Mouse (Mus musculus) heart, postnatal 14 days (tissue): ENCODE measurements around the gene Brpf3. TPM values are rescaled to one million over a fixed set of nuclear protein-coding genes. Genes with fewer than 3 reads are reported as not detected.
"Not testable (repeated sequence)": the region's sequence is repeated elsewhere in the genome, so short reads cannot be mapped to it uniquely, and the experiment has no call there.

Experiments used
- DNase-seq, 2 experiments: peaks; one replicate each; pipeline ENCODE4 v3.0.0; 2021 to 2022
- intact Hi-C: fragments of 180-260 bp; cut with DNase I; formaldehyde crosslinking; loops from one replicate; pipeline ENCODE4 v1.15.1; 2025
- total RNA-seq, 2 experiments: library from RNA; stranded (reverse); gene quantifications; 2 replicates each; pipeline ENCODE4 v1.2.3; 2021

Gene Brpf3
- total RNA-seq, 2 experiments from 2014 or later, result 17.2 to 18.5 TPM

DNA sequence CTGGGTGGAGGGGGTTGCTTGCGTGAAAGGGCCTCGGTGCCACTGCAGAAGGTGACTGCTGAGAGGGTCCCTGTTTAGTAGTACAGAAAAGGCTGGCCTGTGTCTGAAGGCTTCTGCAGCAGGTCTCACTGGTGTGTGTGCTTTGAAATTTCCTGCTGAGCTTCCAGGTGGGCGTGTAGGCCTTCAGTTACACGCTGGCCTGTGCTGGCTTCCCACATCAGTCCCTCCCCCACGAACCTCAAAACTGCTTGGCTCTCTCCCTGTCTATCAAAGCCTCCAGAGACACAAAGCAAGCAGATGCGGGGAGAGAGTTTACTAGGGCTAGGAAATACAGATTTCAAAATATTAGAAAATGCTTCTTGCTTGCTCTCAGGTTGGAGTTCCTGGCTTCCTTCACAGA, 24.0 kb downstream of the Brpf3 start:
- intact Hi-C loops, result no loop called here
- no peak for DNase-seq

DNA sequence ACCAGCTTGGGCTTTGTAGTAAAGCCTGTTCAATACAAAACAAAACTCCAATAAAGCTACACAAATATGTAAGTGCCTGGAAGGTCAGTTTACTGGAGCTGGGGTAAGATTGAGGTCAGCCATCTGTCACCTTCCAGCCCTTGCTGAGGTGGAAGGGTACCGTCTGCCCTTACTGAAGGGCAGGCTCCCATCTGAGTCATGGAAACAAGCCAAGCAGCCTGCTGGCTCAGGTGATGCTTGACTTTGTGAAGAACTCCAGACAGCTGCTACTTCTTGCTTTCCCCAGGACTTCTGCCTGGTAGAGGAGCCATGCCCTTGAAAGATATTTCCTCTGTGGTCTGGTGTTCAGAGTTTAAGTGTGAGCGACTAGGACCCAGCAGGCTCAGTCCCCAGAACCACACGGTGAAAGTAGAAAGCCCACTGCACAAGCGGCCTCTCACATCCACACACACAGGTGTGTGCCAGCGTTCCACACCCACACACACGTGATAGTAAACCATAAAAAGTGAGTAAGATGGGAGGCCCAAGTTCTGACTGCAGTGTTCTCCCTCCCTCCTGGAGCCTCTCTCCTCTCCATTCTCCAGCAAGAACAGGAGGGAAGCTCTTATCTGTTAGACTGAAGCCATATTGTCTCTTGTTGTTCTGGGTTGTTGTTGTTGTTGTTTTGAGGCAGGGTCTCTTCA, 24.6 kb downstream of the Brpf3 start:
- no peak for DNase-seq
- intact Hi-C loops, result no loop called here

DNA sequence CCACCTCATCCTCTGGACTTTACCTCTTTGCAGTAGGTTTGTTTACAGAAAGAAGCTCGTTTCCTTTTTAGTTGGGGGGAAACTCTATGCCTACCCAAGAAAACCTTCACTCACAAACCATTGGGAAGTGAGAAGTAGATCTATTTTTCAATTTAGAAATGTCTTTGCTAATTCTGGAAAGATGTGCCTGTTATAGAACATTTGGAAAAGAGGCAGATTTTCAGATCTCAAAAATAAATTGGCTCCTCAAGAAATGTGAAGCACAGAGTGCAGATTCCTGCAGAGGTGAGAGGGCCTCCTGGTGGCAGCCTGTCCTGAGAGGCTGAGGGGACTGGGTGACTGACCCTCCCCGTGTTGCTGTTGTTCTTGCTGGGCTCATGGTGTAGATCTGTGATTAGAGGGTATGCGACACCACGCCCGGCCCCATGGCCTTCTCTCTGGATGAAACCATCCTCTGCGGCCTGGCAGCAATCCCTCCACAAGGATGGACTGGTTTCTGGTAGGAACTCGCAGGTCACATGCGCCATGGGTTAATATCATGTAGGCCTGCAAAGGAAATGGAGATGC, 26.9 kb downstream of the Brpf3 start:
- DNase-seq, result no peak
- intact Hi-C loops, result no loop called here

DNA sequence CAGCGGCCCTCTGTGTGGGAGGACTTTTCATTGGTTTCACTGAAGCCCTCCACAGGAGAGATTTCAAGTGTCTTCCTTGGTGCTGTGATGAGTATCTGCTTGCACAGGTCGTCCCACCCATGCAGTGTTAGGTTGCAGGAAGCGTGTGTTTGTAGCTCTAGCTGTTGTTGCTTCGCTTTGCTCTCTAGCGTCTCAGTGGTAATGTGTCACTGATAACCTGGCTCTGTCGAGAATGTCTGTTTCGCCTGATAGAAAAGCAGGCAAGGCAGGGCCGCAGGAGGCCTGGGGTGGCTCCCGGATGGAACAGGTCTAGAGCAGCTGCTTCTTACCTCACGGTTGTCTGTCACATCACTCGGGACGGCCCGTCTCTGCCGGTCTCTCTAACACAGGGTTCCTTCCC, 28.2 kb downstream of the Brpf3 start:
- no peak for DNase-seq
- intact Hi-C loops, result no loop called here

DNA sequence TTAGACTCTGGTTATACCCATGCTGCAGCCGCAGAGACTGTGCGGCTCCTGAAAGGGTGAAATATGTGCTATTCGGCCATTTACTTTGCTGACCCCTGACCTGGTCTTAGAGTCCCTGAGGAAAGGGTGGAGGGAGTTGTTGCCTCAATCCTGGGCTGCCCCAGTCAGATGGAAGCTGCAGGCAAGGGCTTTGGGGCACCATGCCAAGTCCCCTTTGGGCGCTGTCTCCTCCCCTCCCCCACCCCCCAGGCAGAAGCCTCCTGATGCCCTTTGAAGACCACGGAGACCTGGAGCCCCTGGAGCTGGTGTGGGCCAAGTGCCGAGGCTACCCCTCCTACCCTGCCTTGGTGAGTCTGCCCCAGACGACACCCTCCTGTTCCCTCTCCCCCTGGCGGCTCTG, 30.2 kb downstream of the Brpf3 start:
- peak in 1 of 2 experiments; percentile 14 for DNase-seq
- intact Hi-C loops, result no loop called here

DNA sequence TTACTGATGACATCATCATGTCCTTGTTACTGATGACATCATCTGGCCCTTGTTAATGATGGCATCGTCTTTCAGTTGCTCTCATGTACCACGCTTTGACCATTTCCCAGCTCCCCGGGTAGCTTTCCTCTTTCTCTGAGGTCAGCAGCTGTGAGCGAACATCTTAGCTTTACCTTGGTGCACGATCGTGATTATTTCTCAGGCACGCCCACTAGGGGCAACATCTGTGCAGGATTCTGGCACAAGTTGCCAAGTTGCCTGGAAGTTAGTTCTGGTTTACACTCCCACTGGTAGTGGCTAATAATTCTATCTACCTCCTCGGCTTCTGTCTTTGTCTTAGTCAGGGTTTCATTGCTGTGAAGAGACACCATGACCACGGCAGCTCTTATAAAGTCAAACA, 31.1 kb downstream of the Brpf3 start:
- DNase-seq, result no peak
- intact Hi-C loops, result no loop called here

DNA sequence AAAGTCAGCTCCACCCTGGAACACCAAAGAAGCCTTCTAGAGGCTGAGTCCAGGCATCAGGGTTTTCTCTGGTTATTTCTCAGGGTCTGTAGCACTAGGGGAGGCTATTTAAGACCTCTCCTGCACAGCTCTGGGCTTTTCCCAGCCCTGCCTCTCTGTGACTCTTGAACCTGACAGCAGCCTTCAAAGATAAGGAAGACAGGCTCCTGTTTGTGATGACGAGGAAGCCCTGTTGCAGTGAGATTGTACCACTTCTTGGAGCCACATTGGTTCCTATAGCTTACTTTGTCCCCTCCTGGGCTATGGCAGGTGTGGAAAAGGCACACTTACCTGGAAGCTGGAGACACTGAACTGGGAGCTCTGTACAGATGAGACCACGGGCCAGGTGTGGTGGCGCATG, 32.0 kb downstream of the Brpf3 start:
- no peak for DNase-seq
- intact Hi-C loops, result no loop called here

DNA sequence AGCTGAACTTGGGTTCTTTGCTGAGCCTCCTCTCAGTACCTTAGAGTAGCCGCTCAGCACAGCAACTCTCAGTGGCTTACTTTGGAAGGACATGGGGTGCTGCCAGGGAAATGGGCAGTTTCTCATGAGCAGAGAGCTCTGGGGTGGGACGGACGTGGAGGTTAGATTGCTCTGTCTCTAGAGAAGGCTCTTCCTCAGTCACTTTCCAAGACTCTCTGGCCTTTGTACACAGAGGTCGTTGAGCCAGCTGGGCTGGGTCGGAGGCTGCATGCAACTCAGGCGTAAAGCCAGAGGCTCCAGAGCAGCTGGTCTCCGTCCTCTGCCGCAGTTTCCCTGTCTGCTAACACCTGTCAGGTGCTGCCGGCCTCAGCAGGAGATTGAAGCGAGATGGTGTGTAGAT, 33.8 kb downstream of the Brpf3 start:
- intact Hi-C loops, result no loop called here
- DNase-seq, result peak; percentile 19 to 34

DNA sequence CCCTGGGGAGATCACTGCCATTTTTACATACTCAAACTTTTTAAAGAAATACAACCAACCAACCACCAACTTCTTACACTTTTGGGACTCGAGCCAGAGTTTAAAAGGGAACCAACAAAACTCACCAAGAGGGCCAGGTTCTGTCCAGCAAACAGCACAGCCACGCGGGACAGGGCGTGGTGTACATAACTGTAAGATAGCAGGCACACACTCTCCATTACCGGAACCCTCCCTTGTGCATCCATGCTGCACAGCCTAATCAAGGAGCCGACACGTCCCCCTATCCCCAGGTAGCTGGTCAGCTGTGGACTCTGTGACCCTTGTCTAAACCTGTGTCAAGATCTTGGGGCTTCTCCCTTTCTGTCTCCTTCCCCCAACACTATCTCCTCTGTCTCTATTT, 37.0 kb downstream of the Brpf3 start:
- DNase-seq, result no peak
- intact Hi-C loops, result no loop called here

DNA sequence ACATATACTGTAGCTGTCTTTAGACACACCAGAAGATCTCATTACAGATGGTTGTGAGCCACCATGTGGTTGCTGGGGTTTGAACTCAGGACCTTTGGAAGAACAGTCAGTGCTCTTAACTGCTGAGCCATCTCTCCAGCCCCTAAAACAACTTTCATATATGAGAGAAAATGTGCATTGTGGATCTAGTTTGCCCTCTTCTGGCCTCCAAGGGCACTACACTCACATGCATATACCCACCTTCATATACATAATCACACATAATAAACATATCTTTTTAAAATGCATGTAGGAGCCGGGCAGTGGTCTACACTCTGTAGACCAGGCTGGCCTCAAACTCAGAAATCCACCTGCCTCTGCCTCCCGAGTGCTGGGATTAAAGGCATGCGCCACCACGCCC, 41.1 kb downstream of the Brpf3 start:
- DNase-seq, intact Hi-C loops: not testable (repeated sequence)

DNA sequence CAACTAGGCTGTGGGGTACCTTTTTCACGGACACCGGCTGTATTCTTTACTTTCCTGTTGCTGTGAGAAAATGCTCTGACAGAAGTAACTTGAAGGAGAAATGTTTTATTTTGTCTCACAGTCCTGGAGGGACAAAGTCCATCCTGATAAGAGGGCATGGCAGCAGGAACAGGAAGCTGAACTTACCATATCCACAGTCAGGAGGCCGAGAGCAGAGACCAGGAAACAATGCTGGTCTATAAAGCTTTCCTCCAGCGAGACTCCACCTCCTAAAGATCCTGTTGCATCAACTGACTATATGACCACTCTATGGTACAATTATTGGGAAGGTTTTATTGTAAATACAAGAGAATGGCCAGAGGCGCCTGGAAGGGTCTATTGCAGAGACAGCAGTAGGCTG, 42.8 kb downstream of the Brpf3 start:
- intact Hi-C loops, result no loop called here
- no peak for DNase-seq

DNA sequence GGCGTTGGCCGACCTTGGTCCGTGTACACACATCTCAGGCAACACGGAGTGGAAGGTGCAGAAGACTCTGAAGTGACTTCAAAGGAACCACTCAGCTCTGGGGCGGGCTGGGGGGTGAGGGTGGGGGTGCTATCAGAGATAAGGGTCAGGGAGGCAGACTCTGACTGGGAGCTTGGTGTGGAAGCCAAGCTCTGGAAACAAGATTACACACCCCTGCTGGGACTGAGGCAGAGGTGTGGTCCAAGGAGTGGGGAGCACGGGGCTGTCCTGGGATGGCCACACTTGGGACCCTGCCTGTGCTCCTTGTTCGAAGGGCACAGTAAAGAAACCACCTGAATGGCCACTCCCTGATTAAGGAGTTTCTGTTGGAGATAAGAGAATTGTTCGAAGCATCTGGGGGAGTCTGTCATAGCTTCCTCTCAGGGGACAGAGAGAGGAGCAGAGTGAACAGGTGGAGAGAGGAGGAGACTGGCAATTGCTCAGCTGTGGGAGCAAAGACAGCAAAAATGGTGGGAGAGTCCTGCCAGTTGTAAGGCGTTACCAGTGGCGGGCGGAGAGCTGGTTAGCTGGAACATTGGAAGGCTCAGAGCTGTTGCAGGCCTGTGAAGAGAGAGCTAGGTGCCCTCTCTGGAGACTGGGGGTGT, 46.2 kb downstream of the Brpf3 start:
- DNase-seq, result no peak
- intact Hi-C loops, result no loop called here

DNA sequence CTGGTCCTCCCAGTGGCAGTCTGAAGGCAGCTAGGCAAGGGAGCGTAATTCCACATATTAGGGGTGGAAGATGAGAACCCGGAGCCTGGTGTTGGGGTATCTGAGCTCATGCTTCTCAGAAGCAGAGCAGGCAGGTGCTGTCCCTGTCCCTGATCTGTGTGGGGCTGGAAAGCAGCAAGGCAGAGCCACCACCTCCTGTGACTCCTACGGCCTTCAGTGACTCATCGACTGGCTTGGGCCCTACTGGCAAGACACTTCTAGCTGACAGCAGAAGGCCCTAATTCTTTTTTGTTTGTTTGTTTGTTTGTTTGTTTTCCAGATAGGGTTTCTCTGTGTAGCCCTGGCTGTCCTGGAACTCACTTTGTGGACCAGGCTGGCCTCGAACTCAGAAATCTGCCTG, 49.6 kb downstream of the Brpf3 start:
- intact Hi-C loops, result no loop called here
- no peak for DNase-seq

DNA sequence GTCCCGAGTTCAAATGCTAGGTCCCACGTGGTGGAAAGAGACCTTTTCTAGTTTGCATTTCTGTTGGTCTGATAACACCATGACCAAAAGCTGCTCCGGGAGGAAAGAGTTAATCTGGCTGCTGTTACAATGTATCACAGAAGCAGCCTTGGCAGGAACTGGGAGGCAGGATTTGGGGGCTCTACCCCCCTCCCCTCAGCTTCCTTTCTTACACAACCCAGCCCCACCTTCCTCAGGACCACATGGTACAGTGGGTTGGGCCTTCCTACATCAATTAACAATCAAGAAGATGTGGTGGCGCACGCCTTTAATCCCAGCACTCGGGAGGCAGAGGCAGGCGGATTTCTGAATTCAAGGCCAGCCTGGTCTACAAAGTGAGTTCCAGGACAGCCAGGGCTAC, 53.5 kb downstream of the Brpf3 start:
- intact Hi-C loops, result no loop called here

DNA sequence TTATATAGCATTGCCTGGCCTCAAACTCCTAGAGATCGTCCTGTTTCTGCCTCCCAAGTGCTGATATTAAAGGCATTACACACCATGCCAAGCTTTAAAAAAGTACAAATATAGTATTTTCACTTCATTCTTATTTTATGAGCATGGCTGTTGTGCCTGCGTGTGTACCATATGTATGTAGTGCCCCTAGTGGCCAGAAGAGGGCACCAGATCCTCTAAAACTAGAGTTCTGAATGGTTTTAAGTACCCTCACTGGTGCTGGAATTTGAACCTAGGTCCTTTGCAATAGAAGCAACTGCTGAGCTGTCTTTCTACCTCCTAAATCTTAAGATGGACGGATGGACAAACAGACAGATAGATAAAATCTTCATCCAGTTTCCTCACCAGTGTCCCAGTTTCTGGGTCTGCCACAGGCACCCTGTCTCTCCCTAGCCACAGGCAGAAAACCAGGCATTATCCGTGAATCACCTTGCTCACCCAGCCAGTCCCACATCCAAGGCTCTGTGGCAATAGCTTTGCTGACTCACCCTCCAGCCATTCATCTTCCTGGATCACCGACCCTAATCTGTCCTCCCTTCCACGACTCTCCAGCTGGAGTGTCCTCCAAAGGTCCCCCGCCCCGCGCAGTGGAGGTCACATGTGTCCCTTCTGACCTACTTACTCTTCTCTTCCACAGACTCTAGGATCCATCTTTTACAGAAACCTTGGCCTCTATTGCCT, 54.4 kb downstream of the Brpf3 start:
- intact Hi-C loops, result no loop called here
- DNase-seq, result peak in 1 of 2 experiments; percentile 26

More for the DNA sequence above, 53.5 kb downstream of the Brpf3 start:
- no peak for DNase-seq

DNA sequence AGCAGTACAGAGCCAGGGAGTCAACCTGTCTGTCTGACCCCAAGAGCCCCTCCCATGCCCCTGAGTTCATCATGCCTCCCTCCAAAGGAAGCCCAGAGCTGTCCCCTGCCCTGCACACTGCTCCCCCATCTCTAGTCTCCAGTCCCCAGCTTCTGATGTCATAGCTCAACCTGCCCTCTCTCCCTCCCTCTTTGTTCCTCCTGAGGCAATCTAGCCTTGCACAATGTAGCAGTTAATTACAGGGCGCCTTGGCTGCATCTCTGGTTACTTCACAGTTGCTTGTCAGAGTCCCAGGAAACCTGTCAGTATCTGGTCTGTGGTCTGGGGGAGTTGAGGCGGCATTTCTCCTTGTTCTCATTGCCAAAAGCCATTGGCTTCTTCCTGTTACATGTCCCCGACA, 55.1 kb downstream of the Brpf3 start:
- intact Hi-C loops, result no loop called here

DNA sequence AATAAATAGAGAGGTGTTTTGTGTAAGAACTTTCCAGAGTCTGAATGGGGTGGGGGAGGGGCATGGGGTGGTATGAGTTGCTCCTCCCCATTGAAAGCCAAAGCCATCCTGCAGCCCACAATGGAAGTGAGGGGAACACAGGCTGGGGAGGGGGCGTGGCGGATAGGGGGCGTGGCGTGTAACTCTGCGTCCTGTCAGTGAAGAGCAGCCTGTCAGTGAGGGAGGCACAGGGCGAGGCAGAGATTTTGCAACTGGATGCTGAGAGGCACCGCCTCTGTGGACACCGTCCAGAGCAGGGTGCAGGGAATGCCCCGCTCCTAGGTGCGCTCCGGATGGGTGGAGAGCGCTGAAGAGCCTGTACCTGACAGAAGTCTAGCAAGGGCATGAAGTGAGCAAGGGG, 57.3 kb downstream of the Brpf3 start, which contains the start of gene Pnpla1:
Gene Pnpla1 (plus strand): TSS at position 207 of the 400 bp plus-strand sequence.
- DNase-seq, result peak in 1 of 2 experiments; percentile 9
- intact Hi-C loops, result no loop called here

More for the DNA sequence above, 55.1 kb downstream of the Brpf3 start:
- DNase-seq, result no peak

DNA sequence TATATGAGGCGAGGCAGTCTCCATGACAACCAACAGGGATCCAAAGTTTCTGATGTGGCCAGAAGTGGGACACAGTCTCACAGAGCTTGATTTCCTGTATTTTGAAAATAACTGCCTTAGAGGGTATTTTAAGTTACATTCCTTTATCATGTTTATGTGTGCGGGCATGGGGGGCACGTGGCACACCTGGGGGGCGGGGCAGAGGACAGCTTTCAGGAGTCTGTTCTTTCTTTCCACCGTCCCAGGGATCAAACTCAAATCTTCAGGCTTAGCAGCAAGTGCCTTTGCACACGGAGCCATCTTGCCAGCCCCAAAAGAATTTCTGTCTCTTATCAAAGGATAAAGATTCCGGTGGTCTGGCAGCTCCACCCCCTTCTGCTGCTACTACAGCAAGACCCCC, 63.0 kb downstream of the Brpf3 start:
- DNase-seq, result no peak

DNA sequence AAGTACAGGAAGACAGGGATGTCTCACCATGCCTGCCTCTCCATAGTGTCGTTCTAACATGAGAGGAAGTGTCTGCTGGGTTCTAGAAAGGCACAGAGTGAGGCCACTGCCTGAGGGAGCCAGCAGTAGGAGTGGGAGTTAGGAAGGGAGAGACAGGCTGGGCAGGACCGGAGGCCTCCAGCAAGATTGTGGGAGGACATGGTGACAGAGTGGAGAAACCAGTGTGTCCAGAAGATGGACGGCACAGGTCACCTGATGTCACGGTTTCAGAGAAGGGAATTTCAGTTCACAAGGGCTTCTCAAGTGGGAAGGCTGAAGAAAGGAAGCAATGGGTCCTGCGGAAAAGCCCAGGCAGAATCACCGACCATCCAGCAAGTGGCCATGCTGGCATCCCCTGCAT, 63.6 kb downstream of the Brpf3 start:
- intact Hi-C loops, result no loop called here
- no peak for DNase-seq

More for the DNA sequence above, 63.0 kb downstream of the Brpf3 start:
- intact Hi-C loops, result no loop called here

DNA sequence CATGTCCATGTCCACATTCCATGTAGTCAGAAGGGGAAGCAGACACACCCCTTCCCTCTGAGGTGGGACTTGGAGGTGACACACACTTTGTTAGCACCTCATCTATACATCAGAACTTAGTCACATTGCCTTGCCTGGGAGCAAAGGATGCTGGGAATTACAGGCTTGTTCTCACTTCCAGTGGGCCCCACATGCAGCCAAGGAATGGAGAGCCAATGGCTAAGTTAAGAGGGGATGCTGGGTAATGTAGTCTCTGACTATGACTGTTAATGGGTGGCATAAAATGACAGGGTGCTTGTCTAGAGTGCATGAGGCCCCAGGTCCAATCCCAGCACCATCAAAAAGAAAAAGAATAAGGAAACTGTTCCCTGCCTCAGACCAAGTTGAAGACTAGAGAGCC, 66.0 kb downstream of the Brpf3 start:
- no peak for DNase-seq
- intact Hi-C loops, result no loop called here

DNA sequence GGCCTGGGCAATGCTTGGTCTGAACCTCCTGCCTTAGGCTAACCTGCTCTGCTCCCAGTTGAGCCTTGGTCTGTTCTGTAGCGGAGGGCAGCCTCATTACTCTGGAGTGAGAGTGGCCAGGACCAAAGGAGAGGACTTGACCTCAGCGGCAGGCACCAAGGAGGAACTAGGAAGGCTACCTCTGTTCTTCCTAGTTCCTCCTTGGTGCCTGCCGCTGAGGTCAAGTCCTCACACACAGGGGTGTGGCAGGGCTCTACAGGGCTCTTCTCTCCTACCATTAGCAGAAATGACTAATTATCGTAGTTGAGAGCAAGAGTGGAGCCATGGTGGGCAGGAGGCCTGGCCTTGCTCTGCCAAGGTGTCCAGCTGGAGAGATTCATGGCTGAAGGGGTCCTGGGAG, 66.5 kb downstream of the Brpf3 start:
- intact Hi-C loops, result no loop called here
- DNase-seq, result no peak
